Mouse (Mus musculus) brown adipose tissue, adult 24 weeks (tissue): ENCODE data around the gene Nectin4. TPM values are rescaled to one million over a fixed set of nuclear protein-coding genes. Genes with fewer than 3 reads are reported as not detected.
A peak's percentile ranks its signal among the peaks of the same experiment; 100 is the strongest.
"Not testable (repeated sequence)": the region's sequence is repeated elsewhere in the genome, so short reads cannot be mapped to it uniquely, and the experiment has no call there.

Experiments
- H3K27ac ChIP-seq: fragments of 200-500 bp; replicated peaks from 2 replicates; pipeline ENCODE4 v1.5.1; 2012; ENCODE audit warnings: low read depth, mild to moderate bottlenecking, low read length
- H3K4me1 ChIP-seq: fragments of 200-500 bp; 2 replicates; pipeline ENCODE4 v1.6.1; 2012; ENCODE audit warnings: low read length, mixed read lengths; ENCODE audit not compliant: control insufficient read depth, insufficient read depth, insufficient read length
- H3K4me3 ChIP-seq: fragments of 200-500 bp; 2 replicates; pipeline ENCODE4 v1.5.1; 2012; ENCODE audit warnings: low read depth, mild to moderate bottlenecking, low read length, moderate library complexity; ENCODE audit not compliant: insufficient read depth
- polyA plus RNA-seq: library from polyadenylated mRNA; stranded (reverse); fragments of >200 nt; gene quantifications from 2 replicates; pipeline ENCODE4 v1.2.4, GENCODE M21; 2012; ENCODE audit not compliant: missing spikeins, insufficient read depth, insufficient read length

Nectin4 gene
- polyA plus RNA-seq: not detected in 2 replicates

- no peak within 1 kb of the TSS for H3K4me3 ChIP-seq
- no peaks in the 10 kb centered on the region for H3K4me1 ChIP-seq
- H3K27ac ChIP-seq: no peak within 1 kb of the TSS
Measured at GRCm38 (mm10) chr1:171369845-171370556, at the start of gene Nectin4. Gene Nectin4 (plus strand): TSS chr1:171370099.

GRCm38 (mm10) chr1:171320151-171320550, 49.7 kb upstream of the Nectin4 start:
- Histone ChIP-seq H3K4me1 (no peaks in the 10 kb centered on the region), H3K4me3 (no peak overlapping the region), H3K27ac (no peak overlapping the region)

- H3K4me3 ChIP-seq: no peak overlapping the region
- no peaks in the 10 kb centered on the region for H3K4me1 ChIP-seq
- H3K27ac ChIP-seq: no peak overlapping the region
Measured at GRCm38 (mm10) chr1:171321415-171321814, 48.5 kb upstream of the Nectin4 start.

GRCm38 (mm10) chr1:171322012-171322411, 47.9 kb upstream of the Nectin4 start:
- Histone ChIP-seq H3K27ac (no peak overlapping the region), H3K4me3 (no peak overlapping the region), H3K4me1 (no peaks in the 10 kb centered on the region)

GRCm38 (mm10) chr1:171325571-171325970, 44.3 kb upstream of the Nectin4 start:
- Histone ChIP-seq H3K4me1 (no peaks in the 10 kb centered on the region; the same call in 1 of the 2 replicates), H3K4me3 (no peak overlapping the region), H3K27ac (no peak overlapping the region)

- not testable (repeated sequence) for H3K27ac ChIP-seq, H3K4me3 ChIP-seq, H3K4me1 ChIP-seq
Measured at GRCm38 (mm10) chr1:171326588-171326987, 43.3 kb upstream of the Nectin4 start.

- Histone ChIP-seq H3K4me1 (no peaks in the 10 kb centered on the region; the same call in 1 of the 2 replicates), H3K27ac (peak overlapping the region; percentile 98), H3K4me3 (peak overlapping the region; percentile 87)
Measured at GRCm38 (mm10) chr1:171328244-171328643, 41.7 kb upstream of the Nectin4 start.

GRCm38 (mm10) chr1:171328839-171329432, 41.0 kb upstream of the Nectin4 start, which contains the start of gene Dedd:
Gene Dedd (plus strand): TSS chr1:171329145.
- Histone ChIP-seq H3K27ac (peak within 1 kb of the TSS; percentile 98), H3K4me3 (peak within 1 kb of the TSS; percentile 87), H3K4me1 (no peaks in the 10 kb centered on the region; the same call in 1 of the 2 replicates)

GRCm38 (mm10) chr1:171329433-171330215, 40.3 kb upstream of the Nectin4 start:
- H3K27ac ChIP-seq: peak overlapping the region; percentile 98
- H3K4me1 ChIP-seq: no peaks in the 10 kb centered on the region; the same call in 1 of the 2 replicates
- peak overlapping the region; percentile 87 for H3K4me3 ChIP-seq

GRCm38 (mm10) chr1:171330216-171330560, 39.7 kb upstream of the Nectin4 start:
- peak overlapping the region; percentile 69 for H3K27ac ChIP-seq
- H3K4me3 ChIP-seq: peak overlapping the region; percentile 87
- no peaks in the 10 kb centered on the region; the same call in 1 of the 2 replicates for H3K4me1 ChIP-seq

- Histone ChIP-seq H3K4me1 (no peaks in the 10 kb centered on the region; the same call in 1 of the 2 replicates), H3K27ac (no peak overlapping the region), H3K4me3 (no peak overlapping the region)
Measured at GRCm38 (mm10) chr1:171342262-171343207, 27.4 kb upstream of the Nectin4 start.

GRCm38 (mm10) chr1:171343922-171344677, 25.8 kb upstream of the Nectin4 start:
- Histone ChIP-seq H3K4me3 (peak overlapping the region; percentile 79; the same call in 1 of the 2 replicates), H3K27ac (peak overlapping the region; percentile 38; the same call in 1 of the 2 replicates), H3K4me1 (peaks cover 5% of the 10 kb centered on the region; the same call in 1 of the 2 replicates)

GRCm38 (mm10) chr1:171344715-171345114, 25.2 kb upstream of the Nectin4 start:
- peaks cover 6% of the 10 kb centered on the region; the same call in 1 of the 2 replicates for H3K4me1 ChIP-seq
- H3K27ac ChIP-seq: peak overlapping the region; percentile 24
- H3K4me3 ChIP-seq: peak overlapping the region; percentile 79
